Mouse (Mus musculus) kidney, adult 2 months (tissue): ENCODE results near the gene Trim66. TPM values are rescaled to one million over a fixed set of nuclear protein-coding genes. Genes with fewer than 3 reads are reported as not detected.

Experiments used
- DNase-seq: peaks from one replicate; pipeline ENCODE4 v3.0.0; 2021
- H3K27ac ChIP-seq: fragments of 200-500 bp; 2 replicates; pipeline ENCODE4 v1.5.1; 2012; ENCODE audit warnings: low read depth, low read length, control low read depth, inconsistent platforms; ENCODE audit not compliant: insufficient read depth
- H3K27me3 ChIP-seq: fragments of 200-500 bp; replicated peaks from 2 replicates; pipeline ENCODE4 v1.6.1; 2012; ENCODE audit warnings: mild to moderate bottlenecking, moderate library complexity, low read length, inconsistent platforms; ENCODE audit not compliant: control insufficient read depth, insufficient read depth
- H3K36me3 ChIP-seq: fragments of 200-500 bp; 2 replicates; pipeline ENCODE4 v1.6.1; 2012; ENCODE audit warnings: mild to moderate bottlenecking, moderate library complexity, low read length, inconsistent platforms; ENCODE audit not compliant: control insufficient read depth, insufficient read depth
- H3K4me1 ChIP-seq: fragments of 200-500 bp; 2 replicates; pipeline ENCODE4 v1.6.1; 2011; ENCODE audit warnings: low read length; ENCODE audit not compliant: control insufficient read depth, insufficient read depth
- H3K4me3 ChIP-seq: fragments of 200-500 bp; 2 replicates; pipeline ENCODE4 v1.5.1; 2011; ENCODE audit warnings: mild to moderate bottlenecking, low read depth, low read length, control low read depth; ENCODE audit not compliant: insufficient read depth
- CTCF ChIP-seq: fragments of 200-500 bp; conservative IDR thresholded peaks from 2 replicates; pipeline ENCODE4 v1.5.1; 2011; ENCODE audit warnings: low read depth, mild to moderate bottlenecking, control low read depth, low read length, moderate library complexity, mixed read lengths; ENCODE audit not compliant: insufficient read depth, insufficient read length
- POLR2A ChIP-seq: fragments of 200-500 bp; IDR thresholded peaks from one replicate; pipeline ENCODE4 v1.6.1; 2011; ENCODE audit warnings: low read depth, low read length, control low read depth
- WGBS: fragments of 180-500 bp; shearing (Covaris S2); methylation state at CpG from one replicate; pipeline ENCODE4 v1.1.7; 2018; 5-methylcytosine and 5-hydroxymethylcytosine counted together
- polyA plus RNA-seq: library from polyadenylated mRNA; depleted of rRNA; stranded (reverse); fragments of >200 nt; gene quantifications from 2 replicates; pipeline ENCODE4 v1.2.3, GENCODE M21; 2012

Gene Trim66
- polyA plus RNA-seq, 1 experiment: 0.03 TPM

- H3K36me3 ChIP-seq: no peaks in the 10 kb centered on the region; the same call in 1 of the 2 replicates
- no peaks in the 10 kb centered on the region for H3K27me3 ChIP-seq
- peaks cover 14% of the 10 kb centered on the region; the same call in 1 of the 2 replicates for H3K4me1 ChIP-seq
- no peak for TF ChIP-seq POLR2A
- TF ChIP-seq CTCF: no peak
- DNase-seq: no peak
- WGBS: 78% methylated on average over 2 of the region's 2 CpGs
- no peak overlapping the region for H3K27ac ChIP-seq
- H3K4me3 ChIP-seq: no peak overlapping the region
Observed at GRCm38 (mm10) chr7:109529741-109530140, 21.8 kb upstream of the Trim66 start.

- Histone ChIP-seq H3K4me1 (peaks cover 14% of the 10 kb centered on the region; the same call in 1 of the 2 replicates), H3K27ac (no peak overlapping the region), H3K27me3 (no peaks in the 10 kb centered on the region), H3K4me3 (no peak overlapping the region), H3K36me3 (no peaks in the 10 kb centered on the region; the same call in 1 of the 2 replicates)
- WGBS: 21% methylated on average over 3 of the region's 3 CpGs
- DNase-seq: peak; percentile 60
- no peak for TF ChIP-seq POLR2A
- peak; percentile 62 for TF ChIP-seq CTCF
Observed at GRCm38 (mm10) chr7:109528356-109528755, 20.4 kb upstream of the Trim66 start.

GRCm38 (mm10) chr7:109527536-109527935 lies 19.6 kb upstream of the Trim66 start:
- no peaks in the 10 kb centered on the region; the same call in 1 of the 2 replicates for H3K36me3 ChIP-seq
- TF ChIP-seq POLR2A (no peak), CTCF (no peak)
- DNase-seq: no peak
- no peaks in the 10 kb centered on the region for H3K27me3 ChIP-seq
- H3K4me1 ChIP-seq: peaks cover 14% of the 10 kb centered on the region; the same call in 1 of the 2 replicates
- WGBS: 66% methylated on average over 3 of the region's 3 CpGs
- no peak overlapping the region for H3K4me3 ChIP-seq
- H3K27ac ChIP-seq: no peak overlapping the region

GRCm38 (mm10) chr7:109525740-109526663 lies 18.1 kb upstream of the Trim66 start:
- Histone ChIP-seq H3K4me3 (no peak overlapping the region), H3K27ac (peak overlapping the region; percentile 58), H3K36me3 (peaks cover 2% of the 10 kb centered on the region; the same call in 1 of the 2 replicates), H3K4me1 (peaks cover 14% of the 10 kb centered on the region; the same call in 1 of the 2 replicates), H3K27me3 (no peaks in the 10 kb centered on the region)
- 49% methylated on average over 16 of the region's 16 CpGs for WGBS
- peak; percentile 78 for DNase-seq
- no peak for TF ChIP-seq POLR2A
- no peak for TF ChIP-seq CTCF

- Histone ChIP-seq H3K36me3 (peaks cover 3% of the 10 kb centered on the region; the same call in 1 of the 2 replicates), H3K27me3 (no peaks in the 10 kb centered on the region), H3K27ac (no peak overlapping the region), H3K4me1 (peaks cover 18% of the 10 kb centered on the region; the same call in 1 of the 2 replicates), H3K4me3 (no peak overlapping the region)
- 83% methylated on average over 3 of the region's 3 CpGs for WGBS
- no peak for DNase-seq
- TF ChIP-seq POLR2A: no peak
- TF ChIP-seq CTCF: no peak
Observed at GRCm38 (mm10) chr7:109524763-109525162, 16.8 kb upstream of the Trim66 start.

- Histone ChIP-seq H3K4me3 (no peak overlapping the region), H3K27ac (no peak overlapping the region), H3K36me3 (peaks cover 3% of the 10 kb centered on the region; the same call in 1 of the 2 replicates)
Observed at GRCm38 (mm10) chr7:109524442-109524744, 16.5 kb upstream of the Trim66 start.

More at GRCm38 (mm10) chr7:109524442-109524744, 16.5 kb upstream of the Trim66 start:
- no peak for DNase-seq
- TF ChIP-seq POLR2A (no peak), CTCF (no peak)
- H3K4me1 ChIP-seq: peaks cover 18% of the 10 kb centered on the region; the same call in 1 of the 2 replicates
- H3K27me3 ChIP-seq: no peaks in the 10 kb centered on the region
